Comparison of ENCODE assay signal across 8 mouse cellular contexts in the genomic region with DNA sequence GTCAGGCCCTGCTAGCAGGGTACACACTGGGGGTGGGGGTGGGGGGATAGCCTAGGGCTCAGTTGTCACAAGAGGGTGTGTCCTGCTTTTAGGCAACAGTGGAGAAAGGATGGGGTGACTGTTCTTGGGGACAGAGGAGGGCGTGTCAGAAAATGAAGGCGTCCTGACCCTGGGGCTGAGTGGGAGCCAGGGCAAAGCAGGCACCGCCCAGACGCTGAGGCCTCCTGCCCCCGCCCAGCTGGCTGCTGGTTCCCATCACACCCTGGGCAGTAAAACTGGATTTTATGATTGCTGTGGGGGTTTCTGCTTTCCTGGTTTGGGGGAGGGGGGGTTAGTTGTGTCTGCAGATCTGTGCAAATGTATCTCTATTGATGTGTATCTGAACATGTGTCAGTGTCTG. TPM values are rescaled to one million over a fixed set of nuclear protein-coding genes. Genes with fewer than 3 reads are reported as not detected.
DNase-seq lines count a peak whose midpoint lies in the region; ATAC-seq and TF ChIP-seq lines count a peak whose summit lies in the region.
"Had no signal": no experiment of that assay in that cellular context is flagged by ENCODE, and none has a peak within 500 bp of the region (broad histone marks: within the 10 kb centered on the region; RNA-seq: fewer than 3 reads in every experiment).

No protein-coding gene starts in this region.

- no peak overlapping the region for H3K4me2 ChIP-seq in intestine, postnatal 0 days (replicated peaks; ENCODE audit: low read depth)

- H3K27ac ChIP-seq in bone marrow, adult 2 months (ENCODE audit: control insufficient read depth, insufficient read depth, low read depth, low read length, poor library complexity) = peak overlapping the region; percentile 61
- peak overlapping the region; percentile 99 for H3K27ac ChIP-seq in intestine, postnatal 0 days (ENCODE audit: low read depth, low read length)
- no peak overlapping the region for H3K27ac ChIP-seq in layer of hippocampus, adult 2 months

- no peak overlapping the region for H3K4me3 ChIP-seq in bone marrow, adult 2 months (replicated peaks; ENCODE audit: control insufficient read depth, low read depth, low read length)
- no peak overlapping the region for H3K4me3 ChIP-seq in intestine, postnatal 0 days (ENCODE audit: low read depth, low read length)
- H3K4me3 ChIP-seq in layer of hippocampus, adult 2 months = no peak overlapping the region

- no peaks in the 10 kb centered on the region for H3K9me3 ChIP-seq in intestine, postnatal 0 days (ENCODE audit: control insufficient read depth)

- H3K9ac ChIP-seq in intestine, postnatal 0 days (ENCODE audit: low read depth, low read length) = no peak overlapping the region

- no peaks in the 10 kb centered on the region for H3K36me3 ChIP-seq in intestine, postnatal 0 days (ENCODE audit: control insufficient read depth, insufficient read depth)

- no peak for TF ChIP-seq CTCF in bone marrow, adult 2 months (IDR thresholded peaks at IDR 0.05; ENCODE audit: control insufficient read depth, insufficient read depth, low read length)
- TF ChIP-seq CTCF in intestine, postnatal 0 days (IDR thresholded peaks at IDR 0.05; ENCODE audit: low read depth) = no peak
- no peak for TF ChIP-seq CTCF in layer of hippocampus, adult 2 months (conservative IDR thresholded peaks at IDR 0.05)

- H3K4me1 ChIP-seq in bone marrow, adult 2 months (ENCODE audit: control insufficient read depth, insufficient read depth, low read length) = peaks cover 6% of the 10 kb centered on the region
- H3K4me1 ChIP-seq in intestine, postnatal 0 days (replicated peaks; ENCODE audit: control insufficient read depth, insufficient read depth, low read length) = peaks cover 20% of the 10 kb centered on the region

- H3K27me3 ChIP-seq in intestine, postnatal 0 days (replicated peaks; ENCODE audit: control insufficient read depth, insufficient read depth, low read length) = no peaks in the 10 kb centered on the region

- 71% methylated on average over 5 of the region's 5 CpGs for WGBS in bone marrow, adult 2 months
- WGBS in intestine, postnatal 0 days = 18% methylated on average over 5 of the region's 5 CpGs

- peak; percentile 46 for DNase-seq in forelimb bud, embryonic 11.5 days (ENCODE audit: low read depth, low spot score)
- peak; percentile 52 for DNase-seq in lung, postnatal 14 days
- DNase-seq in layer of hippocampus, adult 2 months (ENCODE audit: low spot score in 2 of 2) = no peak
- no peak for DNase-seq in thymus, postnatal 0 days (ENCODE audit: low spot score)
- DNase-seq in right cerebral cortex, postnatal 36 days (ENCODE audit: low spot score in 2 of 2) = no peak

- peak; percentile 67 for ATAC-seq in intestine, postnatal 0 days

- TF ChIP-seq POLR2A in bone marrow, adult 2 months (IDR thresholded peaks at IDR 0.05; ENCODE audit: borderline replicate concordance, control insufficient read depth, low read depth, low read length) = peak; percentile 29; the same call in 1 of the 2 replicates

RNA-seq across cellular contexts. Expression of gene Krt78, which starts 21.9 kb away (rescaled TPM):
- not detected in 2 replicates for polyA plus RNA-seq in bone marrow, adult 2 months (2011; ENCODE audit: insufficient read depth, insufficient read length, low replicate concordance, missing spikeins)
- 0.03 and 0.07 TPM in 2 replicates for polyA plus RNA-seq in intestine, postnatal 0 days (2015; fragmentation: Nextera tagmentation; extraction: Ambion mirVana)
- total RNA-seq in layer of hippocampus, adult 2 months (2021) = not detected
- polyA plus RNA-seq in thymus, postnatal 0 days (2015; fragmentation: Nextera tagmentation; extraction: Ambion mirVana) = 0.43 and 0.50 TPM in 2 replicates

RNA-seq across cellular contexts. Expression of gene Krt8, which starts 28.3 kb away (rescaled TPM):
- polyA plus RNA-seq in bone marrow, adult 2 months (2011; ENCODE audit: insufficient read depth, insufficient read length, low replicate concordance, missing spikeins) = 1.0 TPM in 1 of 2 replicates, not detected in the other
- polyA plus RNA-seq in intestine, postnatal 0 days (2015; fragmentation: Nextera tagmentation; extraction: Ambion mirVana) = 940 and 1,037 TPM in 2 replicates
- total RNA-seq in layer of hippocampus, adult 2 months (2021) = under 1 TPM in 1 of 2 experiments, not detected in 1; 0.26 TPM
- 1,106 and 1,123 TPM in 2 replicates for polyA plus RNA-seq in thymus, postnatal 0 days (2015; fragmentation: Nextera tagmentation; extraction: Ambion mirVana)

RNA-seq across cellular contexts. Expression of gene Krt79, which starts 35.9 kb away (rescaled TPM):
- not detected in 2 replicates for polyA plus RNA-seq in bone marrow, adult 2 months (2011; ENCODE audit: insufficient read depth, insufficient read length, low replicate concordance, missing spikeins)
- polyA plus RNA-seq in intestine, postnatal 0 days (2015; fragmentation: Nextera tagmentation; extraction: Ambion mirVana) = 0.21 and 0.27 TPM in 2 replicates
- not detected for total RNA-seq in layer of hippocampus, adult 2 months (2021)
- 0.71 and 0.74 TPM in 2 replicates for polyA plus RNA-seq in thymus, postnatal 0 days (2015; fragmentation: Nextera tagmentation; extraction: Ambion mirVana)
- polyA plus RNA-seq: embryonic facial prominence, embryonic 11.5 days had no signal

RNA-seq across cellular contexts. Expression of gene Krt4, which starts 51.5 kb away (rescaled TPM):
- polyA plus RNA-seq in bone marrow, adult 2 months (2011; ENCODE audit: insufficient read depth, insufficient read length, low replicate concordance, missing spikeins) = not detected in 2 replicates
- 0.17 TPM in 1 of 2 replicates, not detected in the other for polyA plus RNA-seq in intestine, postnatal 0 days (2015; fragmentation: Nextera tagmentation; extraction: Ambion mirVana)
- not detected for total RNA-seq in layer of hippocampus, adult 2 months (2021)
- polyA plus RNA-seq in thymus, postnatal 0 days (2015; fragmentation: Nextera tagmentation; extraction: Ambion mirVana) = 1.2 and 43.4 TPM in 2 replicates
- polyA plus RNA-seq: embryonic facial prominence, embryonic 11.5 days had no signal

RNA-seq across cellular contexts. Expression of gene Krt18, which starts 52.0 kb away (rescaled TPM):
- 2.0 and 5.6 TPM in 2 replicates for polyA plus RNA-seq in bone marrow, adult 2 months (2011; ENCODE audit: insufficient read depth, insufficient read length, low replicate concordance, missing spikeins)
- 364 and 368 TPM in 2 replicates for polyA plus RNA-seq in intestine, postnatal 0 days (2015; fragmentation: Nextera tagmentation; extraction: Ambion mirVana)
- total RNA-seq in layer of hippocampus, adult 2 months (2021) = under 1 TPM; 0.32 to 0.67 TPM
- 1,281 and 1,324 TPM in 2 replicates for polyA plus RNA-seq in thymus, postnatal 0 days (2015; fragmentation: Nextera tagmentation; extraction: Ambion mirVana)

Comparison
In these comparisons a context has a peak if more than half of its experiments do, and no peak if none do; other contexts are left out.
1. DNase-seq: peak in forelimb bud, embryonic 11.5 days (single experiment) and lung, postnatal 14 days (single experiment); none in layer of hippocampus, adult 2 months (0 of 2), thymus, postnatal 0 days (single experiment) and right cerebral cortex, postnatal 36 days (0 of 2).
2. RNA of gene Krt8, which starts 28.3 kb away (polyA plus RNA-seq): 1,106 to 1,123 TPM in thymus, postnatal 0 days and 940 to 1,037 TPM in intestine, postnatal 0 days; 1.0 TPM in bone marrow, adult 2 months; every median in the first group is over 100 times any median in the second.